Mouse (Mus musculus) retina, adult 2 months (tissue): ENCODE data around the gene 9530077C05Rik.
"Not testable (repeated sequence)": the region's sequence is repeated elsewhere in the genome, so short reads cannot be mapped to it uniquely, and the experiment has no call there.

Source experiments
- DNase-seq: peaks from one replicate; pipeline ENCODE4 v3.0.0-alpha.2; 2012; ENCODE audit warnings: low read depth, low spot score

9530077C05Rik gene

GRCm38 (mm10) chr9:22419877-22420276 is 8.6 kb downstream of the 9530077C05Rik start:
- no peak for DNase-seq

- no peak for DNase-seq
Observed at GRCm38 (mm10) chr9:22420491-22420890, 9.2 kb downstream of the 9530077C05Rik start.

- no peak for DNase-seq
Observed at GRCm38 (mm10) chr9:22422559-22422958, 11.2 kb downstream of the 9530077C05Rik start.

- DNase-seq = no peak
Observed at GRCm38 (mm10) chr9:22423507-22423906, 12.2 kb downstream of the 9530077C05Rik start.

DNA sequence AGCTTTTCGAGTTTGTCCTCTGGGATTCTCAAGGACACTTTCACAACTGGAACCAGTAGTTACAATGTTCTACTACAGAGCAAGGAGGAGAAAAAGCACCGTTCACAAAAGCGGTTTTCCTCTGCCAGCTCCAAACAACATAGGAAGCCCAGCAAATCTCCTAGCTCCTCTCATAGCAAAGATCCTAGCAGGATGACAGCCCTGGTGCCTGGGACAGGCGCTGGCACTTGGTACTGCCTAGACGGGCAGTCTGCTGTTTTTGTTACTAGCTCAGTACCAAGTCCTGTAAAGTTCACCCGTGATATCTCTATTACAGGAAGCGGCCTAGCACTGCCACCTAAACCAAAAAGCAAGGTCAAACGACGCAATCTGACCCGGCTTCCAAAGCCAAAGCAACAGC is 12.9 kb downstream of the 9530077C05Rik start:
- no peak for DNase-seq

DNA sequence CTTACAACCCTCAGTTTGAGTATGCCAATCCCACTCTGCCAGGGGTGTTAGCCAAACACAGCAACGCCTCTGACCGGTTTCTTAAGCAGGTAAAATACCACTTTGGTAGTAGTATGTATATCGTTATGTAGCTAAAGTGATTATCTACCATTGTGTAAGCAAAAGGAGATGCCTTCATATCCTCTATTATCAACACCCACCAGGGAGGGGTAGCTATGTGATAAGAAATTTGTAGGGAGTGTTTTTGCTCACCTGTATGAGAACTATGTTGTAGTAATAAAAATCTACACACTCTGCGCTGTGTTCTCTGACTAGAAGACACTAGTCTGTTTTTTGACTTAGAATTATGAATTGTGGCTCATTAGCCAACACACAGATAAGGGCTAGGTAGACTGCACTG is 13.4 kb downstream of the 9530077C05Rik start:
- no peak for DNase-seq

DNA sequence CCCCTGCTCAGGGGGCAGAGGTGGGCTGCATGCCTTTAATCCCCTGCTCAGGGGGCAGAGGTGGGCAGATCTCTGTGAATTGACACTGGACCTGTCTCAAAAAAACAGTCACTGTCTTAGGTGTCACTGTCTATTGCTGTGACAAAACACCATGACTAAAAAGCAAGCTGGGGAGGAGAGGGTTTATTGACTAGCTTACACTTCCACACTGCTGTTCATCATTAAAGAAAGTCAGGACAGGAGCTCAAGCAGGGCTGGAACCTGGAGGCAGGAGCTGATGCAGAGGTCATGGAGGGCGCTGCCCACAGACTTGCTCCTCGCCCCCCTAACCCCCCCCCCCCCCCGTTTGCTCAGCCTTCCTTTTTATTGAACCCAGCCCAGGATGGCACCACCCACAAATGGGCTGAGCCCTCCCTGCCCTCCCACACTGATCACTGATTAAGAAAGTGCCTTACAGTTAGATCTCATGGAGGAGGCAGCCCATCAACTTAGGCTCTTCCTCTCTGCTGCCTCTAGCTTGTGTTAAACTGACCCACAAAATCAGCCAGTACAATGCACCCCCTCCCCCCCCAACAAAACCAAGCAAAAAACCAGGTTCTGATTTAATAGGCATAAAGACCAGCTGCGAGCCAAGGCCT is 16.8 kb downstream of the 9530077C05Rik start:
- DNase-seq = no peak

DNA sequence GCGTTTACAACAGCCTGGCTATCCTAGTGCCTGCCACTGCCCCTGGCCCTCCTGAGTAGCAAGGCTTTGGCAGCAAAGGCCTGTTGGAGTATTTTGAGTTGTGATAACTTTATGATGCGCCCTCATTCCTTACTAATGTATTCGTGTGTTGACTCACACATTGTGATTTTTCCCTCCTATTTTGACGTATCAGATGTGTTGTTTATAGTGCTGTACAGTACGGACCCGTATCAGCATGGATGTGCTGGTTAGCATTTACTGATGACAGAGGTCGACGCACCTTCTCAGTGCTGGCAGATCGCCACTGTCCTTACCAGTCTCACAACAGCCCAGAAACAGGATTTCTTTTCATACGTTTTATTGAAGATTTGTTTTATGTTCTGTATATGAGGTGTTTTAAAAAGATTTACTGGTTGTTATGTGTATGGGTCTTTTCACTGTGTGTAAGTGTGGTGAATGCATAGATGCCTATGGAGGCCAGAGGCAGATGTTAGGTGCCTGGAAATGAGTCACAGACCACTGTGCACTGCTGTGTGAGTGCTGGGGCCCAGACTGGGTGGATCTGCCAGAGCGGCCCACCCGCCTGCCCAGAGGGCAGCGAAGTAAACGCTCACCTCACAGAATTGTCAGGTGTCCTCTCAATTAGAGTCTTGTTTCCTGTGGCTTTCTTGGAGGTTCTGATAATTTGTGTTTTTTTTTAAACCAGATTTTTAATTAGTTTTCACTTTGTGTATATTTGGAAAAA is 17.5 kb downstream of the 9530077C05Rik start:
- no peak for DNase-seq

- DNase-seq = no peak
Observed at GRCm38 (mm10) chr9:22429533-22430241, 18.4 kb downstream of the 9530077C05Rik start.

DNA sequence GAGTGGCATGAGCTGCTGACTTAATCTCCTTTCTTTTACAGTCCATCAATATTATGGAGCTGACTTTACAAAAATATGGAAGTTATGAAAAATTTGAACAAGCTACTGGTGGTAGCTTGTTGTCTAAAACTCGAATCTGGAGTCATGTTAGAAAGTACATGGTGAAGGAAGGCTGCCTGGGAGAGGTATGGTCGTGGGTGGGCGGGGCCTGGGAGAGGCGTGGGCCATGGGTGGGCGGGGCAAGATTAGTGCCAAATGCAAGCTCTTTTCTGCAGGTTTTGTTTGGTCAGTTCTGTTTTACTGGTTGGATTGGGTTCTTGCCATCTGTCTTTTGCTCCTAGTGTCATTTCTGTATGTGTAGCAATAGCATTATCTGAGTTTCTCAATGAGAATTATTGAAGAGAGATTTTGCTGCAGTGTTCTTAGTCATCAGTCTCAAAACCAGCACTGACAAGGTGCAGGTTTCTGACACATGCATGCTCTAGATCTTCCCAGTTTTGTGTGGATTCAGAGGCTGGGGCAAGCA is 19.1 kb downstream of the 9530077C05Rik start:
- DNase-seq = no peak

- no peak for DNase-seq
Observed at GRCm38 (mm10) chr9:22433221-22433620, 21.9 kb downstream of the 9530077C05Rik start.

DNA sequence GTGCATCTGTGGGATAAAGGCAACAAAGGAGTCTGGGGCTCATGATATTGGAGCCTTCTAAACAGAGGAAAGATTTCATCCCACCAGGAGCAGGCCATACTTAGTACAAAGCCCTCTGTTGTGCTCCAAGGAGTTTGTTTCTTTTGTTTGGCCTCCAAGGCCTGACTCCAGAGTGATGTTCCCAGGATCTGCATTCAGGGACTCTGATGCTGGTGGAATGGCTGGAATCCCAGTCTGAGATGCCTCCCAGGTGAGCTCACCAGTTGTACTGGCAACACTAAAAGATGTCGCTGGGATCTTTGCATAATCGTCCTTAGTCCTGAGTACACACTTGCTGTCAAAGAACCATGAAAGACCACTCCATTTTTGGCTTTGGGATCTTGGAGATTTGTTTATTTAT is 22.8 kb downstream of the 9530077C05Rik start:
- DNase-seq = no peak

DNA sequence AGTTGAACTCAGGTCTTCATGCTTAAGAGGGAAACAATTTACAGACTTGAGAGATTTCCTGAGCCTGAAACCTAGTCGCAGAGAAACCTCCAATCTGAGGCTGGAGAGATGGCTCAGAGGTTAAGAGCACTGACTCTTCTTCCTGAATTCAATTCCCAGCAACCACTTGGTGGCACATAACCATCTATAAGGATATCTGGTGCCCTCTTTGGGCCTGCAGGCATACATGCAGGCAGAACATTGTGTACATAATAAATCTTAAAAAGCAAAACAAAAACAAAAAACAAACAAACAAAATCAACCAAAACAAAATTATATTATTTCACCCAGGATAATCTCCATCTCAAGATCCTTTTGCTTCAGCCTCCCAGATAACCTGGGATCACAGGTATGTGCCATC is 27.5 kb downstream of the 9530077C05Rik start:
- DNase-seq = no peak

DNA sequence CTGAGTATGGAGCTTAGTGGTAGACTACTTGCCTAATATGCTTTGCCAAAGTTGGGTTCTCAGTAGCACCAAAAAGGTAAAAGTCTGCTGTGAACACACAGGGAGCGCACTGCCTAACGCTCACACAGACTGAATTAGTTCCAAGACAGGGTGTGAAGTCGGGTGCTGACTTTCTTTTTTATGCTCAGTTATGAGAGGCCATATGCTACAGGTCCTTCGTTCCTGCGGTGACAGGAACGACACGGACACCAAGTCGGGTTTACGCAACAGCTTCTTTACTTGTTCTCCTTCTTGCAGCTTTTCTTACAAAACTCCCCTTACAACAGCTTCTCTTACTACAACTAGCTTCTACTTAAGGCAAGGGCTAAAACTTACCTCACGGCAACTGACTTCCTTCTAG is 31.8 kb downstream of the 9530077C05Rik start:
- no peak for DNase-seq

DNA sequence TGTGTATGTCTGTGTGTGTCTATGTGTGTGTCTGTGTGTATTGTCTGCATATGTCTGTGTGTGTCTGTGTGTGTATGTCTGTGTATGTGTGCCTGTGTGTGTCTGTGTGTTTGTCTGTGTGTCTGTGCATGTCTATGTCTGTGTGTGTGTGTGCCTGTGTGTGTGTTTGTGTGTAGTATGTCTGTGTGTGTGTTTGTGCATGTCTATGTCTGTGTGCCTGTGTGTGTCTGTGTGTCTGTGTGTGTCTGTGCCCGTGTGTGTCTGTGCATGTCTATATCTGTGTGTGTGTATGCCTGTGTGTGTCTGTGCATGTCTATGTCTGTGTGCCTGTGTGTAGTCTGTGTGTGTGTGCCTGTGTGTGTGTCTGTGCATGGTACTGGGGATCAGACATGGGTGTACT is 33.8 kb downstream of the 9530077C05Rik start:
- DNase-seq = no peak

DNA sequence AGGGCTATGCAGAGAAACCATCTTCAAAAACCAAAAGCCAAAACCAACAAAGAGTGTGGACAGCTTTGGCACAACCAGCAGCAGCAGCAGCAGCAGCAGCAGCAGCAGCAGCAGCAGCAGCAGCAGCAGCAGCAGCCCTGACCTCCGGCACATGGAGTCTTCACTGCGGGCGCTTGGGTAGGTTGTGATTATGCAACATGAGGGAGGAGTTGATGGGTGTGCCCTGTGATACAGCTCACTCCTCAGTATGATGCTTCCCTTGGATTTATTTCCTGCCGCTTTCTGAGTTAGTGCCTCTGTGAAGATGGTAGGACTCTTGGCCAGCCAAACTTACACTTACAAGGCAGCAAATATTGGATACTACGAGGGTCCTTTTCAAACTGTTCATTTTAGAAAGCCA is 35.9 kb downstream of the 9530077C05Rik start:
- no peak for DNase-seq

GRCm38 (mm10) chr9:22448420-22448819 is 37.1 kb downstream of the 9530077C05Rik start:
- no peak for DNase-seq

DNA sequence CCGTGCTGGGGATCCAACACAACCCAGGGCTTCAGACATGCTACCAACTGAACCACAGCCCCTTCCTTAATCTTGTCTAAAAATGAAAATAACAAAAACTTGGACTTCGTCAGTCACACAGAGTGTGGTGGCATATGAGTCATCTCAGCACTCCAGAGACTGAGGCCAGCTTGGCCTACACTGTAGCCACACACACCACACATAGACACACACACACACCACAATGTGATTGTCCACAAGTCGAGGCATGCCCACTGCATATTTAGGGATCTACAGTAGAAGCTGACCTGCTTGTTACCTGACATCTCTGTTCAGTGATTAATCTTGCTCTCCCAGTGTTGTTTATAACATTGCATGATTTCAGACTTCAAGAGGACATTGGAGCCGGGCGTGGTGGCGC is 37.9 kb downstream of the 9530077C05Rik start:
- DNase-seq = no peak

DNA sequence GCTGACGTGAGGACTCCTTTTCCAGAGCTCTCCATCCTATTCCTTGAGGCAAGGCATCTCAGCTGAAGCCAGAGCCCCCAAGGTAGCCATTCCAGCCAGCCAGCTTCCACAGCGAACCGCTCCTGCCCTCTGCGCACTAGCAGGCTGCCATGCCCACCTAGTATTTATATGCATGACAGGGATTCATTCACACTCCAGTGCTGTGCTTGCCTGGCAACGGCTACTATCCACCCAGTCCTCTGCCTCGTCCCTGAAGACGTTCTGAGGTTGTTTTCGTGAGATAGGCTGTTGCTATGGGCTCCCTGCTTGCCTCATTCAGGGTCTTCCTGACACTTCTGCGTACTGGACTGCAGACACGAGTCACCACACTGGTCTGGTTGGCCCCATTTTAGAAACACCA is 41.4 kb downstream of the 9530077C05Rik start:
- no peak for DNase-seq

DNA sequence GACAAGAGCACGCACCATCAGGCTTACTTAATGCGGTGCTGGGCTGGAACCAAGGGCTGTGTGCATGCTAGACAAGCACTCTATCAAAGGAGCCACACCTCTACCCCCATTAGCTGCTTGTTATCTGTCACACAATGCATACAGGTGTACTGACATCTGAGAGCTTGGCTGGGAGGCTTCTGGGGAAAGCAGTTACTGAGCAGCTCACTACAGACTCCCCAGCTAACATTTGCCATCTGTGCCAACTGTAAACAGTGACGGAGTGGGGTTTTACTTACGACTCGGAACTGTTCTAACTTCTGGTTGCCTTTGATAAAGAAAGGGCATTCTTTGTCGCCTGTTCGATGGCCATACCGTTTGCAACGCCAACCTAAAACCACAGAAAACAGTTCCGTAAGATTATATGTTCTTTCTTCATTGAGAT is 42.2 kb downstream of the 9530077C05Rik start:
- DNase-seq = no peak

DNA sequence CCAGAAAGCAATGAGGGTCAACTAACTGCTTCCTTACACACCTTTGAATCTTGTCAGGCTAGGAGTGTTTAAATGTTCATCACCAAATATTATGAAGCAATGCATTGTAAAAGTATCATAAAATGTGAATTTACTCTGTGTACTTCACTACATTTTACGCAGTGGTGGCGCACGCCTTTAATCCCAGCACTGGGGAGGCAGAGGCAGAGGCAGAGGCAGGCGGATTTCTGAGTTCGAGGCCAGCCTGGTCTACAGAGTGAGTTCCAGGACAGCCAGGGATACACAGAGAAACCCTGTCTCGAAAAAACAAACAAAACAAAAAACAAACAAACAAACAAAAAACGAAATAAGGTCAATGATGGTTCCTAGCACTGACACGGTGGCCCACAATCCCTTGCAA is 42.7 kb downstream of the 9530077C05Rik start, which contains the start of gene Gm17545:
Gm17545 (plus strand) TSS at position 301 of the 400 bp plus-strand sequence.
- not testable (repeated sequence) for DNase-seq

DNA sequence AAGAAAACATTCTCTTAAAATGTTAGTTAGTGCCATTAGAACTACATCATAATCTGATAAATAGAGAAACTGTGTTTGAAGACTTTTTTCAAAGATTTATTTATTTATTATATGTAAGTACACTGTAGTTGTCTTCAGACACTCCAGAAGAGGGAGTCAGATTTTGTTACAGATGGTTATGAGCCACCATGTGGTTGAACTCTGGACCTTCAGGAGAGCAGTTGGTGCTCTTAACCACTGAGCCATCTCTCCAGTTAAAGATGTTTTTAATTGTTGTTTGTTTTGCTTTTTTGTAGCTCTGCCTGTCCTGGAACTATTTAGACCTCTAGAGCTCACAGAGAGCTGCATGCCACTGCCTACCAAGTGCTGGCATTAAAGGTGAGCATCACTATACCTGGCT is 43.7 kb downstream of the 9530077C05Rik start:
- DNase-seq = no peak
